Mouse (Mus musculus) stomach, adult 2 months (tissue): ENCODE data around the gene Olfr352. TPM values are rescaled to one million over a fixed set of nuclear protein-coding genes. Genes with fewer than 3 reads are reported as not detected.

Experiments
- polyA plus RNA-seq: library from polyadenylated mRNA; depleted of rRNA; stranded (reverse); fragments of >200 nt; gene quantifications from 2 replicates; pipeline ENCODE4 v1.2.3, GENCODE M21; 2012; rRNA removed

Gene Olfr352
- not detected in 2 replicates for polyA plus RNA-seq

DNA sequence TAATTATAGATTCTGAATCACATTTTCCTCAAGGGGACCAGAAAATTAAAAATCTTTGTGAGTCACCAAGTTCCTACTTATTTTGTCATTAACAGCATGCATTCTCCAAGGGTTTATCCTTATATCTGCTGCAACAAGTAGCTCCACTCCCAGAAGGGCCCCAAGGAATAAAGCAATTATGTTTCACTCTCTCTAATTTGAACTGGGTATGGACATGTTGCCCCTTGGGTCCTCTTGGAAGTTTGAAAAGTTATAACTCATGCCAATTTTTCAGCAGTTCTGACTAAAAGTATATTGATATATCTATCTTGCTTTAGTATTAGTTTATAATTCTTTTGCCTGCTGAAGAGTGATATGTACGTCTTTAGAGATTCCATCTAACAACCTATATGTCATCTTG is at the start of gene Olfr352:
Olfr352 (plus strand) TSS at position 301 of the 400 bp plus-strand sequence.

DNA sequence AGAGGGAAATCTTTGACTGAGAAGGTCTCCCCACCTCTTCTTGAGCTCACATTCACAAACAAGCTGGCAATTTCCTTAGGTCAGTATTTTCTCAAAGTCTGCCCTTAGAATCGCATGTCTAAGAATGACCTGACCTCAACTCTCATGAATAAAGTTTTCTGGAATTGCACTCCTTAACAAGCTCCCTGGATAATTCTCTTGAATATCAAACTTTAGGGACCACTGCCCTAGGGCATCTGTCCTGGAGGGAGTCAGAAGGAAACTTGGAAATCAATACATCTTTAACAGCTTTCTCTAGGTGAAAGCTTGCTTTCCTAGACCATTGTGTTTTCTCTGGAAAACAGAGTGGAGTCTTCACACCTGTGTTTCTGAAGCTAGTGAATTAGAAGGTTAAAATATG is 22.2 kb upstream of the Olfr352 start, which contains the start of gene Olfr350:
Olfr350 (plus strand) TSS at position 301 of the 400 bp plus-strand sequence.

GRCm38 (mm10) chr2:36862560-36862959 is 5.7 kb upstream of the Olfr352 start, which contains the start of gene Olfr351:
Olfr351 (minus strand) TSS chr2:36862660.

GRCm38 (mm10) chr2:36892836-36893235 is 24.6 kb downstream of the Olfr352 start, which contains the start of gene Olfr353:
Olfr353 (minus strand) TSS chr2:36892936.

DNA sequence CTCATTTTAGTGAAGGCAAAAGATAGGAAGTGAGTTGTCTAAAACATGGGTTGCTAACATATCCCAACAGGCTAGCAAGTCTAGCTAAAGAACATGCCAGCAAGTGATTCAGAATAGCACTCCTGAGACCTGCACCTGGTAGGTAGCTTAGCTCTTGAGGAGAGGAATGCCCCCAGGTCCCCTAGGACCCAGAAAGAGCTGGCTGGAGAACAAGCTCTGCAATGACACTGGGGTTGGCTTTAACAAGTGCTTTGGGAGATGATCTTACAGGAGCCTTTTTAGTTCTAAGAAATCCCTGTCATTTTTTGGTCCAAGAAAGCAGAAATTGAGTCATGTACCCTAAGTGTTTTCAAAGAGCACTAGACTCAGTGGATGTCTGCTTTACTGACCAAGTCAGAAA is 37.1 kb downstream of the Olfr352 start, which contains the start of gene Olfr354:
Olfr354 (plus strand) TSS at position 301 of the 400 bp plus-strand sequence.

Other genes with a start within 250 kb of the Olfr352 start
- not detected in 2 replicates for gene Olfr345, start 228.4 kb upstream of the Olfr352 start, polyA plus RNA-seq
- gene Olfr346, start 182.7 kb upstream of the Olfr352 start, polyA plus RNA-seq = not detected in 2 replicates
- not detected in 2 replicates for gene Olfr347, start 136.6 kb upstream of the Olfr352 start, polyA plus RNA-seq
- not detected in 2 replicates for gene Olfr348, start 84.2 kb upstream of the Olfr352 start, polyA plus RNA-seq
- gene Olfr50, start 77.9 kb upstream of the Olfr352 start, polyA plus RNA-seq = not detected in 2 replicates
- gene Olfr3, start 51.4 kb upstream of the Olfr352 start, polyA plus RNA-seq = not detected in 2 replicates
- not detected in 2 replicates for gene Olfr350, start 22.1 kb upstream of the Olfr352 start, polyA plus RNA-seq
- gene Olfr351, start 5.8 kb upstream of the Olfr352 start, polyA plus RNA-seq = not detected in 2 replicates
- not detected in 2 replicates for gene Olfr353, start 24.5 kb downstream of the Olfr352 start, polyA plus RNA-seq
- gene Olfr354, start 37.2 kb downstream of the Olfr352 start, polyA plus RNA-seq = not detected in 2 replicates
- gene Olfr355, start 60.4 kb downstream of the Olfr352 start, polyA plus RNA-seq = not detected in 2 replicates
- not detected in 2 replicates for gene Olfr356, start 68.7 kb downstream of the Olfr352 start, polyA plus RNA-seq
- not detected in 2 replicates for gene Olfr357, start 125.4 kb downstream of the Olfr352 start, polyA plus RNA-seq
- gene Olfr358, start 140.9 kb downstream of the Olfr352 start, polyA plus RNA-seq = not detected in 2 replicates
- gene Olfr360, start 197.3 kb downstream of the Olfr352 start, polyA plus RNA-seq = not detected in 2 replicates
- gene Olfr361, start 220.8 kb downstream of the Olfr352 start, polyA plus RNA-seq = not detected in 2 replicates
- not detected in 2 replicates for gene Olfr362, start 249.4 kb downstream of the Olfr352 start, polyA plus RNA-seq